Mouse (Mus musculus): ENCODE results near the gene Hmbs. TPM values are rescaled to one million over a fixed set of nuclear protein-coding genes. Genes with fewer than 3 reads are reported as not detected.

Gene Hmbs
- polyA plus RNA-seq, 1 experiment from 2014 or later = 123 TPM

DNA sequence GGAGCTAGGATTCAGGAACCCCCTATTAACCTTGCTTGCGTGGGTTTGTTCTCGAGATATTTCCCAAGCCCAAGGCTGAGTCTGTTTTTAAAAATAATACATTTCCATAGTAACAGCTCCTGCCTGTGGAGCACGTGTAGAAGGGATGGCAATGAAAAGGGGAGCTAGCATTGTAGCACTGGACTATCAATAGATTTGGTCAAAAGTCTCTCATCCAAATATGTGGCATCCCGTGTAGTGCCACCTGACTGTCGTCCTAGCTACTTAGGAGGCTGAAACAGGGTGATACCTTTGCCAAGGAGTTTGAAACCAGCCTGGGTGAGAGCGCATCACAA, 23.3 kb downstream of the Hmbs start:
- H3K4me2 ChIP-seq = peak overlapping the region; percentile 96

DNA sequence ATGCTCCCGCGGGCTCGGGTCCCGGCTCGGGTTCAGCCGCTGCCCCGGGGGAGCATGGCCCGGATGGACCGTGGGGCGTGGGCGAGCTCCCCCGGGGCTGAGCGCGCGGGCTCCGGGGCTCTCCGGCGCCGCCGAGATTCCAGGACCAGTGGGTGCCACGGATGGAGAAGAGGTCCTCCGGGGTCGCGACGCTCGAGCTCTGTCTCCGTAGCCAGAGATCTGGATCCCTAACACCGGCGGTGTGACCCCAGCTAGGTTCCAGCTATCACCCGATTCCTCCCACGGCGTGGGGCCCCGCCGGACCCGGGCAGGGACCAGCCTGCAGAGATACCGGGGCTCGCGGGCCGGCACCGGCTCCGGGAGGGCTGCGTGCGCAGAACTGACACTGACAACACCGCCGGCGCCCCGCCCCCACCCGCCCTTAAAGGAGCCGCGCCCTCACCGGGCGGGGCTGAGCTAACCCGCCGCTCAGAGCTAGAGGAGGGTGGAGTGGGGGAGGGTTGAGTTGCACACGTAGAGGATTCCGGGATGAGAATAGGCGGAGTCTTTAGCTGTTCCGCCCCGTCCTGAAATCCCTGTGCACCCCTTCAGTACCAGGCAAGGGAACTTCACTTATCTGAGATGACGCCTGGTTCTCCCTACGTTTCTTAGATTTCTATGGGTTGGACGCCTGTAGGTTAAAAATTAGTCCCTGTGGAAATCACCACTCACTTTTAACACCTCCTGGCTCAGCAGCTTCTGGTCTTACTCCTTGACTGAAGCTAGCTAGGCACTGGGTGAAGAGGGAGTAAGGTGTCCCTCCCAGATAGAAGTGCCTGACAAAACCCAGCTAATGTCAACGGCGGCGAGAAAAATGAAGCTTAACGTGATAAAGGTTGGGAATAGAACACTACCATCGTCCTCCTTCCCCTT, 23.9 kb downstream of the Hmbs start, which contains the start of gene C2cd2l:
TSS of gene C2cd2l (minus strand) at position 399 of the 912 bp plus-strand sequence.
- H3K4me2 ChIP-seq = peak within 1 kb of the TSS; percentile 96
- H3K36me3 ChIP-seq = peaks cover 21% of the 10 kb centered on the region
- H3K4me1 ChIP-seq (replicated peaks) = peaks cover 21% of the 10 kb centered on the region
- H3K4me3 ChIP-seq (replicated peaks) = peak within 1 kb of the TSS; percentile 89
- no peaks in the 10 kb centered on the region for H3K27me3 ChIP-seq
- peak within 1 kb of the TSS; percentile 59; the same call in 1 of the 2 replicates for H3K27ac ChIP-seq
- peak within 1 kb of the TSS; percentile 80 for H3K9ac ChIP-seq (replicated peaks)
- WGBS = under 1% methylated on average over 66 of the region's 67 CpGs
- ATAC-seq (ENCODE audit: insufficient number of reproducible peaks, insufficient read depth, low FRiP score, low TSS enrichment, low read depth) = peak; percentile 95
- no peaks in the 10 kb centered on the region for H3K9me3 ChIP-seq

More for the DNA sequence above, 23.3 kb downstream of the Hmbs start:
- Histone ChIP-seq H3K4me1 (replicated peaks) (peaks cover 24% of the 10 kb centered on the region), H3K4me3 (replicated peaks) (peak overlapping the region; percentile 89), H3K36me3 (peaks cover 15% of the 10 kb centered on the region), H3K27ac (peak overlapping the region; percentile 59; the same call in 1 of the 2 replicates), H3K9me3 (no peaks in the 10 kb centered on the region), H3K27me3 (no peaks in the 10 kb centered on the region), H3K9ac (replicated peaks) (peak overlapping the region; percentile 51; the same call in 1 of the 2 replicates)
- no peak; the same call in 1 of the 2 replicates for ATAC-seq (ENCODE audit: insufficient number of reproducible peaks, insufficient read depth, low FRiP score, low TSS enrichment, low read depth)
- WGBS = 26% methylated on average over 6 of the region's 6 CpGs

DNA sequence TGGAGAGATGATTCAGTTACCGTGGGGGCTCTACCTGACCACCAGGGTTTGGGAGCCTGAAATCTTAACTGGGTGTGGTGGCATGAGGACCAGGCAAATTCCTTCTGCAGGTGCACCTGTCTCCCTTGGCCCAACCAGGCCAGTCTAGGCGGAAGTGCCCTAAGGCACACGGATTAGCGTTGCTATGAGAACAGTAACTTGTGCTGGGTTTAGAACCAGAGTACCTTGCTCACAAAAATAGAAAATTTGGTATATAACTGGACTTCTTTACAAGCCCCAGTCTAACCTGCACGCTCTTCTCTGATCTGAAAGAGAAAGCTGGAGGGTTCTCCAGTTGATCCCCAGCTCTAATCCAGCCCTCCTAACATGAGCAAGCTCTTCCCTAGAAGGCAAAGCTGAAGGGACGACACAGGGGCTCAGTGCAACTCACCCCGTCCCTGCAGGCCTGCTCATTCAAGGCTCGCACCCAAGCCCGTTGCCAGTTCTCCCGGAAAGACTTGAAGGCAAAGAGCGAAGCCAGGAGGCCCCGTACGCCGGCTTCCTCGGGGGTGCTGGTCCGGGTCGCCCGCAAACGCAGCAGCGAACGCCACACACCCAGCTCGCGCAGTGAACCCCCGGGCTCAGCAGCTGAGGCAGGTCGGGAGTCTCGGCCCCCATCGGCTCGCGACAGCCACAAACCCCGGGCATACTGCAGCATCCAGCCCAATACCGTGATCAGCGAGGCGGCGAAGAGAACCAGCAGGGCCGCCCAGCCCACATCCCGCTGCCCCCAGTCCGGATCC, 24.7 kb downstream of the Hmbs start:
- 3% methylated on average over 37 of the region's 37 CpGs for WGBS
- Histone ChIP-seq H3K27me3 (no peaks in the 10 kb centered on the region), H3K4me2 (peak overlapping the region; percentile 96), H3K4me1 (replicated peaks) (peaks cover 21% of the 10 kb centered on the region), H3K36me3 (peaks cover 29% of the 10 kb centered on the region), H3K4me3 (replicated peaks) (peak overlapping the region; percentile 89), H3K9ac (replicated peaks) (peak overlapping the region; percentile 80), H3K27ac (peak overlapping the region; percentile 41; the same call in 1 of the 2 replicates), H3K9me3 (no peaks in the 10 kb centered on the region)
- peak; percentile 22; the same call in 1 of the 2 replicates for ATAC-seq (ENCODE audit: insufficient number of reproducible peaks, insufficient read depth, low FRiP score, low TSS enrichment, low read depth)

DNA sequence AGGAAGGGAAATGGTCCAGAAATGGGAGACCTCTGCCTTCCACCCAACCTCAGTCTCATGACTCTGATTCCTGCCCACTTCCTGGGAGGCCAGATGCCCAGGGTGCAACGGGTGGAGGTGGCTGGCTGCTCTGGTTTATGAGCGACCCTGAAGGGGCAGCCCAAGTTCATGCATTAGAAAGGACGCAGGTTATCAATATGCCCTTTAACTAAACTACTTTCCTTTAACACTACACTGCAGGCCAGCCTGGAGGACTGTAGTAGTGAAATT, 25.3 kb downstream of the Hmbs start:
- peaks cover 21% of the 10 kb centered on the region for H3K4me1 ChIP-seq (replicated peaks)
- WGBS = 28% methylated on average over 3 of the region's 3 CpGs
- peaks cover 35% of the 10 kb centered on the region for H3K36me3 ChIP-seq
- H3K4me2 ChIP-seq = peak overlapping the region; percentile 96
- no peaks in the 10 kb centered on the region for H3K9me3 ChIP-seq
- ATAC-seq (ENCODE audit: insufficient number of reproducible peaks, insufficient read depth, low FRiP score, low TSS enrichment, low read depth) = no peak
- H3K4me3 ChIP-seq (replicated peaks) = peak overlapping the region; percentile 89
- H3K27ac ChIP-seq = no peak overlapping the region
- no peaks in the 10 kb centered on the region for H3K27me3 ChIP-seq
- H3K9ac ChIP-seq (replicated peaks) = peak overlapping the region; percentile 80; the same call in 1 of the 2 replicates

DNA sequence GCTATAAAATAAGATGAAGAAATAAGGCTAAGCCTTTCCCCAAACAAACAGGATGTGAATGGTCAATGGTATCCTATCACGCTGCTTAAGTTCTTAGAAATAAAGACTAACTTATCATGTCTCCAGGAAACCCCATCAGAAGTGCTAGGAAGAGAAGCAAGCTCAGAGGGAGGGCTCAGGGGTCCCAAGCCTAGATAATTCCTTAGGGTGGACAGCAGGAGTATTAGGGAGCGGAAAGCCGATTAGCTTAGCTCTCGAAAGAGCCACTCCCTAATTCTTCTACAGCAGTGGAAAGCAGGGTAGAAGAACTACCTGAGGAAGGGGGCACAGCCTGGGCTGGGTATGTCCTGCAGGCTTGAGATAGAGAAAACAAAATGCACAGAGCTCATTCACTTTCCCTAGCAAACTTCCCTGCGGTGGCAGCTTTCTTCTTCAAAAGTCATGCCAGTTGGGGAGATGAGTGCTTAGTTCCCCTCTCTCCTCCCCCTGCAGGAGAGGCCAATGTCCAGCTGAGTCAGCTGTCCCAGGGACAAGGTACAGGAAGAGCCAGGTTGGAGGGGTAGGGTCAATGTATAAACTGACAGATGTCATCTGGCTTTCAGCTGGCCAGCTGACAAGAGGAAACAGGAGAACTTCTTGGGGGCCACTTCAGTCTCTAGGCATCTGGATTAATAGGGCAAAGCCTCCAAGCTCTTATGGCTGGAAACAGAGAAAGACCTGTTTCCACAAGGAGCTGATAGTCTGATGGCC, 25.8 kb downstream of the Hmbs start:
- Histone ChIP-seq H3K4me3 (replicated peaks) (peak overlapping the region; percentile 89; the same call in 1 of the 2 replicates), H3K27ac (no peak overlapping the region), H3K27me3 (no peaks in the 10 kb centered on the region), H3K4me2 (peak overlapping the region; percentile 96), H3K9me3 (no peaks in the 10 kb centered on the region), H3K4me1 (replicated peaks) (peaks cover 21% of the 10 kb centered on the region), H3K9ac (replicated peaks) (no peak overlapping the region), H3K36me3 (peaks cover 40% of the 10 kb centered on the region)
- no peak for ATAC-seq (ENCODE audit: insufficient number of reproducible peaks, insufficient read depth, low FRiP score, low TSS enrichment, low read depth)
- WGBS = 74% methylated on average over 5 of the region's 5 CpGs

DNA sequence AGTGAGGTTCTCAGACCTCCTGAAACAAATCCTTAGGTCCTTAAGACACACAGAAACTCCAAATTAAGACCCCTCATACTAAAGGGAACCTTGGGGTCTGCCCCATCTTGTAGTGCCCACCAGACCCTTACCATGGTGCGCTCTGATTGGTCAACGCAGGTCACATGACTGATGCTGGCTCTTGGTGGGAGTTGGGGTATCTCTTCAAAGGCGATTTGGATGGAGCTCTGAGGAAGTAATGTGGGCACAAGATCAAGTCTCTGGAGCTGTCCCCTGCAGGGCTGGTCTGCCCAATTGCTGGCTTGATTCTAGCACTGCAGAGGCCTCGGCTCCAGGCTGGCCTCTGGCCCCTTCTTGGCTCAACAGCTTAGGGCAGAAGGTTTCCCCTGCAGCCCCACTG, 26.6 kb downstream of the Hmbs start:
- Histone ChIP-seq H3K27ac (no peak overlapping the region), H3K9me3 (no peaks in the 10 kb centered on the region), H3K9ac (replicated peaks) (no peak overlapping the region), H3K4me1 (replicated peaks) (peaks cover 21% of the 10 kb centered on the region), H3K4me3 (replicated peaks) (no peak overlapping the region), H3K27me3 (no peaks in the 10 kb centered on the region), H3K36me3 (peaks cover 48% of the 10 kb centered on the region), H3K4me2 (0 out of 2 replicates have a peak overlapping the region, but pooled peaks have one; percentile 2)
- 55% methylated on average over 4 of the region's 4 CpGs for WGBS
- no peak for ATAC-seq (ENCODE audit: insufficient number of reproducible peaks, insufficient read depth, low FRiP score, low TSS enrichment, low read depth)

DNA sequence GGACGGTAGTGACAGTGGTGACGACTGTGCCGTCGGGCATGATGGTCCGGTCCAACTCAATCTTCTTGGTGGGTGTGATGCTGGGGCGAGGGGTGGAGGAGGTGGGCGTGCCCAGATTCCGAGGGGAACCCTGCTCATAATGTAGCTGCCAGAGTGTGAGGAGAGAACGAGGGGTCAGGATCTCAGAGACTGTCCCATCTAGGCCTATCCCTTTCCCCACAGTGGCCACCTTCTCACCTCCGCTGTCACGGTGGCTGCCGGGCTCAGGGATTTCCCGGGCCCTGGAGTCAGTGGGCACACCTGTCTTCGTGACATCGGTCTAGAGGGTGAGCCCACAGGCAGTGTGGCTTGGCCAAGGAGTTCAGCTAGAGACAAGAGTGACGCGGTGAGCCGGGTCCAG, 29.1 kb downstream of the Hmbs start:
- no peak overlapping the region for H3K27ac ChIP-seq
- H3K4me2 ChIP-seq = no peak overlapping the region
- H3K9ac ChIP-seq (replicated peaks) = no peak overlapping the region
- WGBS = 91% methylated on average over 18 of the region's 18 CpGs
- peaks cover 55% of the 10 kb centered on the region for H3K36me3 ChIP-seq
- ATAC-seq (ENCODE audit: insufficient number of reproducible peaks, insufficient read depth, low FRiP score, low TSS enrichment, low read depth) = no peak
- H3K27me3 ChIP-seq = 0 out of 2 replicates have a peak, but pooled peaks cover 11% of the 10 kb centered on the region
- no peak overlapping the region for H3K4me3 ChIP-seq (replicated peaks)
- H3K4me1 ChIP-seq (replicated peaks) = peaks cover 24% of the 10 kb centered on the region
- no peaks in the 10 kb centered on the region for H3K9me3 ChIP-seq

DNA sequence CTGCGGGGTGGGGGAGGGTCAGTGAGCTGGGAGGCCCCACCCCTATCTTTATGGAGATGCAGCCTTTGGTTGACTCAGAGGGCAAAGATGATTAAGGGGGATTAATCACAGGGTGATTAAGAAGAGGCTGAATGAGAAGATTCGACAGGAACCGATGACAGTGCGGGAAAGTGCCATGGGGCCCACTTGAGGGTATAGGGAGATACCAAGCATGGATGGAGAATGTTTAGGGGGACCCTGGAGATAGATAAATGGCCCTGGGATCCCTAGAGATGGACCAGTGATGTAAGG, 29.8 kb downstream of the Hmbs start:
- Histone ChIP-seq H3K9ac (replicated peaks) (no peak overlapping the region), H3K27me3 (0 out of 2 replicates have a peak, but pooled peaks cover 11% of the 10 kb centered on the region), H3K4me2 (no peak overlapping the region), H3K4me3 (replicated peaks) (no peak overlapping the region), H3K36me3 (peaks cover 55% of the 10 kb centered on the region), H3K4me1 (replicated peaks) (peaks cover 21% of the 10 kb centered on the region), H3K27ac (no peak overlapping the region), H3K9me3 (no peaks in the 10 kb centered on the region)
- ATAC-seq (ENCODE audit: insufficient number of reproducible peaks, insufficient read depth, low FRiP score, low TSS enrichment, low read depth) = no peak
- WGBS = 76% methylated on average over 4 of the region's 4 CpGs

DNA sequence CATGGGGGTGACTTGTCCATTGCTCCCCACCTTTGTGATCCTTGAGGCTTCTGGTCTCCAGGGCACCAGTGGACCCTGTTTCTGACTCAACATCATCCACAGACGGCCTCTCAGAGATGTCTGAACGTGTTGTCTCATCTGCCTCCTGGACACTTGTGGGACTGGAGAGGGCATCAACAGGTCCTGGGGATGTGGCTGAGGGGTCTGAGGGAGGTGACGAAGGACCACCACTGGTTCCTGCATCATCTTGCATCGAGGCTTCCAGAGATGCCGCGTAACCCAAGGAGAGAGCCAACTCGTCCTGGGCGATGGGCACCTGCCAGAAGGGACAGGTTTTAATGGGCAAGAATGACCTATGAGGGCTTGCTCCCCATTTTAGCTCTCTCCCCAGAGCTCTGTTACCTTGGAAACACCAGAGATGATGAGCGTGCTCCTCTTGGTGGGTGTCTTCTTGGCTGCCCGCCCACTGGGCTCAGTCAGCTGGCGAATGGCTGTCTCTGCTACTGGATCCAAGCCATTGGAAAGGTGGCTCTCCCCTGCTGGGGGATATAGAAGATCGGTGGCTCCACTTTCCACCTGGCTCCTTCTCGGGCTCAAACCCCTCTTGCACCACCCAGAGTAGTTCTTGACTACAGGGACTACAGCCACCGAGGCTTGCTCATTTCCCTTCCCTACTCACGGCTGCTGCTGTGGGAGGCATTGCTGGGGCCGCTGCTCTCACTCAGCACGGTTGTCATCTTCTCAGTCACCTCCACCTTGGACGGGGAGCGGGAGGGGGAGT, 30.4 kb downstream of the Hmbs start:
- H3K4me1 ChIP-seq (replicated peaks) = peaks cover 15% of the 10 kb centered on the region
- no peak overlapping the region for H3K27ac ChIP-seq
- no peak overlapping the region for H3K4me3 ChIP-seq (replicated peaks)
- no peak overlapping the region for H3K4me2 ChIP-seq
- peaks cover 55% of the 10 kb centered on the region for H3K36me3 ChIP-seq
- H3K9ac ChIP-seq (replicated peaks) = no peak overlapping the region
- no peak for ATAC-seq (ENCODE audit: insufficient number of reproducible peaks, insufficient read depth, low FRiP score, low TSS enrichment, low read depth)
- 79% methylated on average over 19 of the region's 19 CpGs for WGBS
- H3K27me3 ChIP-seq = 0 out of 2 replicates have a peak, but pooled peaks cover 11% of the 10 kb centered on the region
- H3K9me3 ChIP-seq = no peaks in the 10 kb centered on the region
